Mouse (Mus musculus) mouse trophoblast stem cell (cell line): ENCODE measurements around the gene Fam216a.
"Not testable (repeated sequence)": the region's sequence is repeated elsewhere in the genome, so short reads cannot be mapped to it uniquely, and the experiment has no call there.

Experiments
- in situ Hi-C, 2 experiments: fragments of 300-500 bp; cut with MseI, MboI; formaldehyde crosslinking; loops; 2 replicates in 1 of 2; 3 replicates in 1 of 2; pipeline ENCODE4 v1.15.1; 2025

The Fam216a gene

DNA sequence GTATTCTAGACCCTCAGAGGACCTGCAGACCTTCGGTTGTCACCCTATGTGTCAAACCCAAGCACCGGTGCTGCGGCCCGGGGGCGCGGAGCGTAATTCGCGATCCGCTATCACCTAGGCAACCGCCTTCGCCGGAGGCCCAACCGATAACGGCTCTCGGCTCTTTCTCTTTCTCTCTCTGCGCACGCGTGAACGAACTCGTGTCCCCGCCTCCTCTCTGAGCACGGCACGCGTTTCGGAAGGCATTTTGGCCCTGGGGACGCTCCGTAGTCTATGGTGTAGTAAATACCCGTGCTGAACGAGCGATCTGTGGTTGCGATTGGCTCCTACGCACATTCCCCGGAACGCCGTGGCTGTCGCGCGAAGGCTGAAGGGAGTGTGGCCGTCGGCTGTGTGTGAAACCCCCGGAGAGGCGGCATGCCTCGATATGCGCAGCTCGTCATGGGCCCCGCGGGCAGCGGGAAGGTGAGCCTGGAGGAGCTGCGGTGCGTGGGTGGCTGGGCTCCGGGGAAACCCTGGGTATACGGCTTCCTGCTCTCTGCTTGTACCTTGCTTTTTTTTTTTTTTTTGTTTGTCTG is at the start of gene Fam216a:
Fam216a (minus strand) TSS at position 173 of the 578 bp plus-strand sequence.
- in situ Hi-C loops: no loop called here

DNA sequence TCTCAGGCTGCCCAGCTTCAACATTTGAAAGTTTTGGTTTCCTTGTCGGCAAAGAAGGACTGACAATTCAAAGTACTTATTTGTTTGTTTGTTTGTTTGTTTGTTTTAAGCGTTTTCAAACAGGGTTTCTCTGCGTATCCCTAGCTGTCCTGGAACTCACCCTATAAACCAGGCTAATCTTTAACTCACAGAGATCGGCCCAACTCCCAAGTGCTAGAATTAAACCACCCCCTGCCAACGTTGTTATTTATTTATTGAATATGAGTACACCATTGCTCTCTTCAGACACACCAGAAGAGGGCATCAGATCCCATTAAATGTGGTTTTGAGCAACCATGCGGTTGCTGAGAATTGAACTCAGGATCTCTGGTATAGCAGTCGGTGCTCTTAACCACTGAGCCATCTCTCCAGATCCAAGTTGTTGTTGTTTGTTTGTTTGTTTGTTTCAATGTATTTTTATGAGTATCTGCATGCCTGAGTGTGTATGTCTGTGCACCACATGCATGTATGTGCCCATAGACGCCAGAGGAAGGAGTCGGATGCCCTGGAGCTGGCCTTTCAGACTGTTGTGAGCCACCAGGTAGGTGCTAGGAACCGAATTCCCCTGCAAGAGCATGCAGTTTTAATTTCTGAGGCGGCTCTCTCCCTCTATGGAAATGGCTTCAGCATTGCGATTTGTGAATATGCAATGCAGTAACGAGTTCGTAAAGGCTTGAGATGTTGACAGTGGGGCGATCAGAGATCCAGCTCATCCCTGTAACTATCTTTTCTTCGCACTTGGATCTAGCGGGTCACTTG is 49.3 kb upstream of the Fam216a start, which contains the start of gene Anapc7:
Anapc7 (plus strand) TSS at position 423 of the 798 bp plus-strand sequence.
- in situ Hi-C loops: no loop called here

GRCm38 (mm10) chr5:122420676-122421075 is 48.5 kb upstream of the Fam216a start:
- in situ Hi-C loops: not testable (repeated sequence)

DNA sequence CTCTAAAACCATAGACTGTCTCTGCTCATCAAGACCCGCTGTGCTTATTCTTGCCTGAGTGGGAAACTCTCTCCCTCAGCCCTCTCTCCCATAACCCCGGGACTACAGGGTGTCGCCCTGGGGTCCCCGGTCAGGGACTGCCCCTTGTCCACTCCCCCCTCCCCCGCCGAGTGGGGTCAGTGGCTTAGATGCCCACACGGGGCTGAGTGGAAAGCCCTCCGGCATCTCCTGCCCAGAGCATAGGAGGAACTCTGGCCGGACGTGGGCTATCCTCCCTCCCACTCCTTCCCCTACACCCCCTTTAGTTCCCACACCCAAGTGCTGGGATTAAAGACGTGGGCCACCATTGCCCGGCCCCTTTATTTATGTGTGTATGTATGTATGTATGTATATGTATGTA is 43.3 kb upstream of the Fam216a start:
- in situ Hi-C loops: no loop called here

GRCm38 (mm10) chr5:122414351-122414750 is 42.2 kb upstream of the Fam216a start:
- in situ Hi-C loops: no loop called here

DNA sequence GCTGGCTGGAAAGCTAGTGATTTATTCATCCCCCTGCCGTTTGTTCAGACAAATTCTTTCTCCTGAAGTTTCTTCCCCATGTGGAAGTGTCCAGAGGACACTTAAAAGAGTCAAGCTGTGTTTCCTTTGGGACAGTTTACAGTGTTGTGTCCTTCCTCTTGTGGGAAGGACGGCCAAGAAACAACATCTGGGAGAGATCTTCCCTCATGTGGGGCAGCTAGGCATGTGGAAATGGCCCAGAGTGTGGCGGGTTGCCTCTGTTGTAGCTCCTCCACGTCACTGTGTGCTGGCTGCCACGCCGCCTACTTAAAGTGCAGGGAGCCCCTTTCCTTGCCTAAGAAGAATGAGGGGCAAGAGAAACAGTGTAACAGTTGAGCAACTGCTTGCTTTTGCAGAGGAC is 40.7 kb upstream of the Fam216a start:
- in situ Hi-C loops: no loop called here

GRCm38 (mm10) chr5:122411892-122412291 is 39.7 kb upstream of the Fam216a start:
- in situ Hi-C loops: no loop called here

DNA sequence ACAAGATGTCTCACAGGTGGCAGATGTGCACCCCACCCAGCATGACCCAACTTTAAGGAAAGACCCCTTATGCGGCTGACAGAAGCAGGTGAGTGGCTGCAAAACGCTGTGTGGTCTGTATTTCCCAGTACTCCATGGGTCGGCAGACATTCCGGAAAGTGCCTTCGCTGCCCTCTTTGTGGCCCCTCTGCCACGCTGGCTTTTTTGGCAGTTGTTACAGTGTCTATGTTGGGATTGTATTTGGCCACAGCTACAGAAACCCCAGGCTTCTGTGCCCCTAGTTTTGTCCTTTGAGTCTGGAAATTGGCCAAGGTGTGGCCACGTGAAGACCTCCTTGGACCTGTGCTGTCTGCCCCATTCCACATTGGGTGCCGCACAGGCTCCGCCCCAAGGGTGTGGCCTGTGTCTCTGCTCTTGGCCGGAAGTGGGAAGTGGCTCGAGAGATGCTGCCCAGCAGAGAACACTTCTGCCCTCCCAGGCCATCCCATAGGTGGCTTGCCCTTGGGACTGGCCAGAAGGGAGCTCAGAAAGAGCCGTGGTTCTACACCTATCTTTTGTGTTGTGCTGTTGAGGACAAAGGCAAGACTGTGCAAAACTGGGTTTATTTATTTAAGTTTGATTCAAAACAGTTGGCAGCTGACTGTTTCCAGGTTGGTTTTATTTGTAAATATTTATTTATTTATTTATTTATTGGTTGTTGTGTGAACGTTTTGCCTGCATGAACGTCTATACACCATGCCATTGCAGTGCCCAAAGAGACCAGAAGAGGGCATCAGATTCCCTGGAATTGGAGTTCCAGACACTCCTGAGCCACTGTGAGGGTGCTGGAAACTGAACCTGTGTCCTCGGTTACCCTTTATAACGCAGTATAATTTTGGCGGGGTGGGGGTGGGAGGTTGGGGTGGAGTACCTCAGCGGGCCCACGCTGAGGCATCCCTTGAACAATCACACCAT is 37.8 kb upstream of the Fam216a start:
- in situ Hi-C loops: no loop called here

GRCm38 (mm10) chr5:122405537-122405936 is 33.4 kb upstream of the Fam216a start:
- in situ Hi-C loops: no loop called here

GRCm38 (mm10) chr5:122403362-122403761 is 31.2 kb upstream of the Fam216a start:
- in situ Hi-C loops: no loop called here

GRCm38 (mm10) chr5:122402772-122403171 is 30.6 kb upstream of the Fam216a start:
- in situ Hi-C loops: no loop called here

GRCm38 (mm10) chr5:122402160-122402559 is 30.0 kb upstream of the Fam216a start:
- in situ Hi-C loops: no loop called here

DNA sequence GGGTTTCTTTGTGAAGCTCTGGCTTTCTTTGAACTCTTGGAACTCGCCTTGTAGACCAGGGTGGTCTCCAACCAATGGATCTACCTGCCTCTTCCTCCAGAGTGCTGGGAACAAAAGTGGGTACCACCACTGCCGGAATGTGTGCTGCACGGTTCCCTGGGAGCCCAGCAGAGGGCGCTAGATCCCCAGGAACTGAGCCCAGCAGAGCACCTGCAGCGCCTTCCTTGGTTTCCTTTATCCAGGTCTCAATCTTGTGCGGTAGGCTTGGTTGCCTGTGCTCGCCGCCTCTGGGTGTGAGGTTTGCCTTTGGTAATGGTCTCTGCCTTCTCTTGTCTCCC is 29.1 kb upstream of the Fam216a start:
- in situ Hi-C loops: no loop called here

DNA sequence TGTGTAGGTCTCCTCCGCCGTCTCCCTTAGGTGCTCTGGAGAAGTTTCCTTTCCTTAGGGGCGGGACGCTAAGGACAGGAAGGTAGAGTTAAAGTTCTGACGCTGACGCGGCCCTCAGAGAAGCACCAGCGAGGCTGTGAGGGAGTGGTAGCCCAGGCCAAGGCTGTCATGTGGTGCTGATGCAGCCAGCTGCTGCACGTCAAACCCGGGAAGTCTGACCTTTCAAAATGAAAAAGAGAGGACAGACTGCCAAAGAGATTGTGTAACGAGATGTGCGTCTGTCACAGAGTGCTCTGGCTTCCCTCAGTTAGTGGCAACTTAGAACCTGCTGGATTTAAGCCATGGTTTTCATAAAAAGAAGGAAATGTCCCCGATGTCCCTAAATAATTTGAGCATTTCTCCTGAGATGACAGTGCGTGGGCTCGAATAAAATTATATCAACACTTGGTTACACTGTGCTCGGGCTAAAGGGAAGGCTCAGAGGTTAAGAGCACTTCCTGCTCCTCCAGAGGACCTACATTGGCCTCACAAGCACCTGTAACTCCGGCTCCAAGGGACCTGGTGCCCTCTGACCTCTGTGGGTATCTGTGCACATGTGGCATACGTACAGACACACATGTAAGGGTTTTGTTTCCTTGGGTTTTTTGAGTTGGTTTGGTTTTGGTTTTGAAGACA is 28.6 kb upstream of the Fam216a start:
- in situ Hi-C loops: no loop called here

DNA sequence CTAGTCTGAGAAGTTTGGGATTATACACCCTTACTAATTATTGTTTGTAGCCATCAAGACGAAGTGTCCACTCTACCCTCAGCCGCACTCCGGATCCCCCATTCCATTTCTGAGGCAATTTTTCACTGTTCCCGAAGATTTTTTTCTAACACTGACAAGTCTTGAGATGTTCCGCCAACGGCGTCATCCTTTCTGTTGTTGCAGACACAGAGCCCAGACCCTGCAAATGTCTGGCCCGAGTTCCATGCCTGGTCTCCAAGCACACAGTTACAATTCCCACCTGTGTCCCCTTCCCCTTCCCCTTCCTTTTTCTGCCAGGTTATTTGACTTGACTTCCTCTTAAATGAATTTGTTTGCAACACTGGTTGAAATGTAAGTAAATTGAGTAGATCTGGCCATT is 27.7 kb upstream of the Fam216a start:
- in situ Hi-C loops: no loop called here

GRCm38 (mm10) chr5:122397495-122397894 is 25.3 kb upstream of the Fam216a start:
- in situ Hi-C loops: no loop called here

DNA sequence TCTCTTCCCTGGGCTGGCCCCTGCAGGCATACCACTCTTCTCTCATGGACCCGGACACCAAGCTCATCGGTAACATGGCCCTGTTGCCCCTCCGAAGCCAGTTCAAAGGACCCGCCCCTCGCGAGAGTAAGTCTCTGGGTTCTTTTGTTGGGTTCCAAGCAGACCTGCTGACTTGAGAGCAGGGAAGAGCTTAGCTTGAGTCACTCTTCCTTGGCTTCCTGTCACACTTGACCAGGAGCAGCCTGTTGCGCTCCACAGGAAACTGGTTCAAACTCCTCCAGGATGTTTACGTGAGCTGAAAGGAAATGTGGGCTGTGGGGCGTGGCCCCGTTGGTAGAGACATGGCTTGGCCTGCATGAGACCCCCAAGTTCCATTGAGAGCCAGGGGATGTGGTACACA is 24.6 kb upstream of the Fam216a start:
- in situ Hi-C loops: no loop called here

DNA sequence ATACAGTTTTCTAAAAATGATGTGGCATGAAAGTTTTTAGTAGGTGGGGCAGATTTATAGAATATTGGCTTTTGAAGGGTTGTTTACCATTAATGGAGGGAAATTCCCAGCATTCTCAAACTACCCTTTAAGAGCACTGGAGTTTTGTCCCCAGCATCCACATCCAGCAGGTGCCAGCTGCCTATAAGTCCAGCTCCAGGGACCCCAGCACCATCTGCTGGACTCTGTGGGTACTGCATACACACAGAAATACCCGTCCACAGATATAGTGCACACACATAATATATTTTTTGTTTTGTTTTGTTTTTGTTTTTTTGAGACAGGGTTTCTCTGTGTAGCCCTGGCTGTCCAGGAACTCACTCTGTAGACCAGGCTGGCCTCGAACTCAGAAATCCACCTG is 21.7 kb upstream of the Fam216a start:
- in situ Hi-C loops: no loop called here

- in situ Hi-C loops: no loop called here
Observed at GRCm38 (mm10) chr5:122392227-122393004, 20.3 kb upstream of the Fam216a start.

DNA sequence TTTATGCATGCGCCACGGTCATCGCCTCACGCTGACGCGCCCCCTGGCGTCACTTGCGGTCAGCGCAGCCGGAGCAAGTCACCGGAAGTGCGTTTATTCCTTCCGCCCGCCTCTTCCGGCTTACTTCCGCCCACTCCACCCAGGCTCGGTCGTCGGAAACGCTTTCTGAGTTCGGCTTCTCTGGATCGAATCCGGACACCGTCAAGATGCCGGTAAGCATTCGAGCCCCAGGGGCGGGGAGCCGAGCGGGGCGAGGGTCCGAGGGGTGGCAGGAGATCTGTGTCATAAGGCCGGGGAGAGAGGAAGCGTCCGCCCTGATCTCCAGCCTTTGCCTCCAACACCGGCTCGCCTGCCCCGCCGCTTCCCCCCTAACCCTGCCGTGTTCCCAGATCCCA is 19.6 kb upstream of the Fam216a start, which contains the start of gene Arpc3:
Arpc3 (plus strand) TSS at position 93 of the 395 bp plus-strand sequence.
- in situ Hi-C loops: no loop called here
